8 mouse cellular contexts compared by ENCODE assay signal in the genomic region with DNA sequence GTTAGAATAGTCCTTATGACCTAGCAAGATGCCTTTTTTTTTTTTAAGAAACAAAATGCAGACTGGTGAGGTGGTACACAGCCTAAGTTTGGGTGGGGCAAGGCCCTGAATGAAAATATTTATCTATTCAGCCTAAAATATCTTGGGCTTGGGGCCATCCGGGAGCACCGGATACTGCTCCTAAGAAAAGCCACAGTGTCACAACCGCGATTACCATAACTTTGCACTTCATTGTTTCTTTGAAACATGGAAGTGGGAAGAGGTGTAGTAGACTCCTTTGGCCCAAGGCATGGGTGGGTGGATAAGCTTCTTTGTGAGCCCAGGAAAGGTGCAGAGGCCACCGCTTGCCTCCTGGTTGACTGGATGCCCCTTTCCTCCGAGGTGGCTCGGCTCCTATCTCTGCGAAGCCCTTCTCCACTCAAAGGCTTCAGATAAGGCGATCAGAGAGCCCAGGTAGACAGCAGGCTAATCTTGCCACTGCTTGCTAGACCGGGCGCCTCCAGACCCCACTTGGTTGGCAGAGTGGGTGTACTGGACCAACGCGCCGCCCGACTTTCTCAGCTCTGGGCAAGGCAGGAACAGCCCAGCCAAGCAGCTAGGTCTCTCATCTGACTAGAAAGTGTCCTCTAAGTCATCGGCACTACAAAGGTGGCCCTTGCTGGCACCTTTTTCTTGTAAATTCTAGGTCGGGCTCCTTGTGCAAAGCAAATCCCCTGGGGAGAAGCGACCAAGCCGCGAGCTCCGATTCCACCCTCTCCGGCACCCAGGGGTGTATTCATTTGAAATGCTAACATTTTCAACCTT. TPM values are rescaled to one million over a fixed set of nuclear protein-coding genes. Genes with fewer than 3 reads are reported as not detected.
A peak's percentile ranks its signal among the peaks of the same experiment; 100 is the strongest.
DNase-seq lines count a peak whose midpoint lies in the region; ATAC-seq lines count a peak whose summit lies in the region.

No protein-coding gene starts in this region.

- H3K4me3 ChIP-seq in forebrain, embryonic 14.5 days (ENCODE audit: low read depth, low read length) = peak overlapping the region; percentile 34
- H3K4me3 ChIP-seq in limb, embryonic 10.5 days = peak overlapping the region; percentile 59
- H3K4me3 ChIP-seq in midbrain, embryonic 15.5 days = peak overlapping the region; percentile 49

- no peaks in the 10 kb centered on the region for H3K36me3 ChIP-seq in forebrain, embryonic 14.5 days (ENCODE audit: control insufficient read depth, insufficient read depth, low read length)
- no peaks in the 10 kb centered on the region for H3K36me3 ChIP-seq in limb, embryonic 10.5 days
- no peaks in the 10 kb centered on the region for H3K36me3 ChIP-seq in midbrain, embryonic 15.5 days (replicated peaks)

- peak overlapping the region; percentile 38; the same call in 1 of the 2 replicates for H3K9ac ChIP-seq in forebrain, embryonic 14.5 days (ENCODE audit: low read length)
- peak overlapping the region; percentile 39; the same call in 1 of the 2 replicates for H3K9ac ChIP-seq in midbrain, embryonic 15.5 days

- peaks cover 23% of the 10 kb centered on the region for H3K27me3 ChIP-seq in forebrain, embryonic 14.5 days (replicated peaks; ENCODE audit: control insufficient read depth, insufficient read depth, low read length)
- peaks cover 54% of the 10 kb centered on the region for H3K27me3 ChIP-seq in limb, embryonic 10.5 days (ENCODE audit: low read depth, poor library complexity, severe bottlenecking)
- H3K27me3 ChIP-seq in midbrain, embryonic 15.5 days (replicated peaks) = peaks cover 42% of the 10 kb centered on the region

- no peak for ATAC-seq in forebrain, embryonic 14.5 days
- peak; percentile 58; the same call in 1 of the 2 replicates for ATAC-seq in midbrain, embryonic 15.5 days (replicated peaks)

- H3K9me3 ChIP-seq in forebrain, embryonic 14.5 days (replicated peaks; ENCODE audit: control insufficient read depth, low read length) = no peaks in the 10 kb centered on the region
- H3K9me3 ChIP-seq in limb, embryonic 10.5 days (replicated peaks) = no peaks in the 10 kb centered on the region
- H3K9me3 ChIP-seq in midbrain, embryonic 15.5 days = no peaks in the 10 kb centered on the region

- H3K4me2 ChIP-seq in forebrain, embryonic 14.5 days (ENCODE audit: low read length) = peak overlapping the region; percentile 58
- H3K4me2 ChIP-seq in midbrain, embryonic 15.5 days = peak overlapping the region; percentile 97

- H3K4me1 ChIP-seq in forebrain, embryonic 14.5 days (ENCODE audit: control insufficient read depth, insufficient read depth, low read length) = no peaks in the 10 kb centered on the region
- peaks cover 14% of the 10 kb centered on the region for H3K4me1 ChIP-seq in limb, embryonic 10.5 days
- H3K4me1 ChIP-seq in midbrain, embryonic 15.5 days = peaks cover 18% of the 10 kb centered on the region

- intact Hi-C loops in left cerebral cortex, postnatal 10 days (cut with DNase I) = no loop called here

- peak; percentile 24 for DNase-seq in adrenal gland, postnatal 10 days
- DNase-seq in adrenal gland, adult 8-10 months = no peak
- DNase-seq in R1 (ENCODE audit: low read depth, low spot score) = peak; percentile 93
- no peak for DNase-seq in forebrain, embryonic 14.5 days (ENCODE audit: low spot score)
- peak; percentile 58 for DNase-seq in limb, embryonic 10.5 days (ENCODE audit: low spot score)
- DNase-seq in left cerebral cortex, postnatal 10 days (ENCODE audit: extremely low spot score in 1 of 2, low spot score in 2 of 2) = no peak
- DNase-seq in natural killer cell, adult 2 months (ENCODE audit: low spot score in 2 of 2) = no peak

- WGBS in forebrain, embryonic 14.5 days = 10% methylated on average over 22 of the region's 22 CpGs
- 8% methylated on average over 22 of the region's 22 CpGs for WGBS in limb, embryonic 10.5 days
- 13% methylated on average over 22 of the region's 22 CpGs for WGBS in midbrain, embryonic 15.5 days

- H3K27ac ChIP-seq in forebrain, embryonic 14.5 days (ENCODE audit: low read depth, low read length) = no peak overlapping the region
- H3K27ac ChIP-seq in limb, embryonic 10.5 days = peak overlapping the region; percentile 61
- no peak overlapping the region for H3K27ac ChIP-seq in midbrain, embryonic 15.5 days

RNA-seq across cellular contexts. Expression of a gene that starts 12.7 kb away (rescaled TPM):
- 10 to 100 TPM; 71.0 to 71.4 TPM for total RNA-seq in adrenal gland, postnatal 10 days (2021)
- 100 to 1,000 TPM in 1 of 4 experiments, 10 to 100 TPM in 3; 77.4 to 100 (median 83.2) TPM for total RNA-seq in adrenal gland, adult 8-10 months (2022)
- polyA plus RNA-seq in forebrain, embryonic 14.5 days (2014; fragmentation: Nextera tagmentation; extraction: Ambion mirVana) = 20.7 and 21.2 TPM in 2 replicates
- 23.2 and 28.2 TPM in 2 replicates for polyA plus RNA-seq in limb, embryonic 10.5 days (2016; fragmentation: Nextera tagmentation; extraction: Ambion mirVana)
- polyA plus RNA-seq in midbrain, embryonic 15.5 days (2015; fragmentation: Nextera tagmentation; extraction: Ambion mirVana) = 13.0 and 13.6 TPM in 2 replicates
- total RNA-seq in left cerebral cortex, postnatal 10 days (2021) = 10 to 100 TPM; 31.8 to 33.3 TPM

Comparison
In these comparisons a context has a peak if more than half of its experiments do, and no peak if none do; other contexts are left out.
1. DNase-seq: peak in adrenal gland, postnatal 10 days (single experiment), R1 (single experiment) and limb, embryonic 10.5 days (single experiment); none in adrenal gland, adult 8-10 months (single experiment), forebrain, embryonic 14.5 days (single experiment), left cerebral cortex, postnatal 10 days (0 of 2) and natural killer cell, adult 2 months (0 of 2).
2. Peak in every context shown above with its lines, with median percentiles within 50 percentile points of each other: H3K4me3 ChIP-seq.